Mouse (Mus musculus): ENCODE results near the gene Parn. TPM values are rescaled to one million over a fixed set of nuclear protein-coding genes. Genes with fewer than 3 reads are reported as not detected.

The Parn gene
- total and polyA plus RNA-seq, 2 experiments from 2014 or later = 11.5 to 23.3 TPM

- peak overlapping the region; percentile 76 for H3K27ac ChIP-seq (ENCODE audit: low read depth)
- H3K9me3 ChIP-seq (replicated peaks; ENCODE audit: control insufficient read depth, low read length) = no peaks in the 10 kb centered on the region
- TF ChIP-seq EP300 (IDR thresholded peaks at IDR 0.05; ENCODE audit: low read depth) (no peak), CTCF (IDR thresholded peaks at IDR 0.05; ENCODE audit: low read depth) (no peak)
Measured at GRCm38 (mm10) chr16:13611399-13611798, 56.6 kb downstream of the Parn start.

DNA sequence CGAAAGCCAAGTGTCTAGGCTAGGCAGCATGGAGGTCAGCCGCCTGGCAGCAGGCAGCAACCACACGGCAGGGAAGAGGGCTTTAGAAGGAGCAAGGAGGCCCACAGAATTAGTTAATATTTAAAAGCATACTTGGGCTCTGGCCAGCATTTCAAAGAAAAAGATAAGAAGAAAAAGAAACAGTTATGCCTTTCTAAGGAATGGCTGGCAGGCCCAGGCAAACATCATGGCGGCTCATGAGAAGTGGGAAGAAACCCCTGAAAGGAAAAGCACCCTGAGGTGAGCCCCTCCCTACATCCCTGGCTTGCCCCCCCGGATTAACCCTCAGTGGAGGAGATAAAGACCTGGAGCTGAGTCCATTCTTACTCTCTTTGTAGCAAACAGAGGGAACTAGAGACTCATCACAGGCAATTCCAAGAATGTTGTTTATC is 57.0 kb downstream of the Parn start:
- Histone ChIP-seq H3K27me3 (ENCODE audit: control insufficient read depth, insufficient read depth, low read length) (no peaks in the 10 kb centered on the region), H3K4me2 (ENCODE audit: low read depth, low read length) (no peak overlapping the region), H3K27ac (ENCODE audit: low read depth) (peak overlapping the region; percentile 76), H3K4me1 (ENCODE audit: control insufficient read depth, insufficient read depth) (peaks cover 11% of the 10 kb centered on the region), H3K36me3 (replicated peaks; ENCODE audit: control insufficient read depth, insufficient read depth, low read length) (peaks cover 14% of the 10 kb centered on the region), H3K9ac (replicated peaks; ENCODE audit: low read depth, low read length) (no peak overlapping the region), H3K9me3 (replicated peaks; ENCODE audit: control insufficient read depth, low read length) (no peaks in the 10 kb centered on the region), H3K4me3 (ENCODE audit: low read depth, low read length) (no peak overlapping the region)
- WGBS = 50% methylated on average over 5 of the region's 5 CpGs
- no peak for TF ChIP-seq EP300 (IDR thresholded peaks at IDR 0.05; ENCODE audit: low read depth)
- TF ChIP-seq CTCF (IDR thresholded peaks at IDR 0.05; ENCODE audit: low read depth) = no peak
- ATAC-seq (ENCODE audit: insufficient read depth, low read depth) (0 out of 2 replicates have a peak, but pooled peaks have one; percentile 23), DNase-seq (ENCODE audit: low spot score) (peak; percentile 34)

More at GRCm38 (mm10) chr16:13611399-13611798, 56.6 kb downstream of the Parn start:
- Histone ChIP-seq H3K4me3 (ENCODE audit: low read depth, low read length) (no peak overlapping the region), H3K4me2 (ENCODE audit: low read depth, low read length) (no peak overlapping the region), H3K9ac (replicated peaks; ENCODE audit: low read depth, low read length) (no peak overlapping the region), H3K4me1 (ENCODE audit: control insufficient read depth, insufficient read depth) (peaks cover 11% of the 10 kb centered on the region), H3K27me3 (ENCODE audit: control insufficient read depth, insufficient read depth, low read length) (no peaks in the 10 kb centered on the region), H3K36me3 (replicated peaks; ENCODE audit: control insufficient read depth, insufficient read depth, low read length) (peaks cover 9% of the 10 kb centered on the region; the same call in 1 of the 2 replicates)
- DNase-seq (ENCODE audit: low spot score) (peak; percentile 16), ATAC-seq (ENCODE audit: insufficient read depth, low read depth) (peak; percentile 71)

DNA sequence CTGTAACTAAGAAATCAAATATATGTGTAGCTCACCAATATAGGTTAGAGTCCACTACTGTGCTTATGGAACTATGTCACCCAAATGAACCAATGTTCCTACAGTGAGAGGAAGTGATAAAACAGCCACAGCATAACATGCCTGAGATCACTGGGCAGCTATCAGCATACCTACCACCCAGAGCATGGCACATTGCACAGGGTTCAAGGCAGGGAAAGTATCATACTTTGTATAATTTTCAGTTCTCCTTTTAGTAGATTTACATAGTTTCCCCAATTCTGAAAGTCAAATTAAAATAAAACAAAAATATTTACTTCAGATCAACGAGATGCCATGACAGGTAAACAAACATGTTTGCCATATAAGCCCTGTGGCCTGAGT is 59.3 kb downstream of the Parn start:
- H3K4me1 ChIP-seq (ENCODE audit: control insufficient read depth, insufficient read depth) = peaks cover 11% of the 10 kb centered on the region
- no peak overlapping the region for H3K4me2 ChIP-seq (ENCODE audit: low read depth, low read length)
- H3K27me3 ChIP-seq (ENCODE audit: control insufficient read depth, insufficient read depth, low read length) = no peaks in the 10 kb centered on the region
- H3K9ac ChIP-seq (replicated peaks; ENCODE audit: low read depth, low read length) = no peak overlapping the region
- no peaks in the 10 kb centered on the region for H3K9me3 ChIP-seq (replicated peaks; ENCODE audit: control insufficient read depth, low read length)
- no peak overlapping the region for H3K27ac ChIP-seq (ENCODE audit: low read depth)
- H3K4me3 ChIP-seq (ENCODE audit: low read depth, low read length) = no peak overlapping the region
- H3K36me3 ChIP-seq (replicated peaks; ENCODE audit: control insufficient read depth, insufficient read depth, low read length) = peaks cover 13% of the 10 kb centered on the region
- DNase-seq (ENCODE audit: low spot score) = no peak
- WGBS = 92% methylated on average over 1 of the region's 1 CpGs
- ATAC-seq (ENCODE audit: insufficient read depth, low read depth) = no peak
- TF ChIP-seq CTCF (IDR thresholded peaks at IDR 0.05; ENCODE audit: low read depth) (no peak), EP300 (IDR thresholded peaks at IDR 0.05; ENCODE audit: low read depth) (no peak)

DNA sequence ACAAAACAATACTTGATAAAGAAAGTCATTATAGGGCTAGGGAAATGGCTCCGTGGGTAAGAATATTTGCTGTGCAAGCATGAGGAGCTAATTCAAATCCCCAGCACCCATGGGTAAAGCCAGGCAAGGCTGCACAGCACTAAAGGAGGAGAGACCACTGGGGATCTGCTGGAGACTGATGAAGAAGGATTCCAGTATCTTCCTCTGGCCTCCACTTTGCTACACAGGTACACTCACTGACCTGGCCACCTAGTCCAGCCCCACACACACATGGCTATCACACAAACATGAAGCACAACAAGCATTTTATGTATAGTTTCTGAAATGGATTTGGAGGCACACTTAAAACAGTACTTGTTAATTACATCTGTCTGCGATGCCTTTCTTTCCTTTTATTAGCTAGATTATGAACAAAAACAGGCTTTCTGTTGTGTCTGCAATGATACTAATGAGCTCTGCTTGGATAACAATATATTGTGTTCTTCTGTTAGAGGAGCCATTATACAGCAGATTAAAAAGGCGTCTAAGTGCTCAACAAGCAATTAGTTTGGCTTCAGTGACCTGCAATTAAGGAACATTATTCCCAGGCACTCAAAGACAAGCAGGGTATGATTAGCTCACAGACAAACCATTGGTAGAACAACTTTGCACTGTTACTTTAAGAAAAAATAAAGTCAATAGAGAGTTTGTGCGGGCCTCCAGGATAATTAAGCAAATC is 59.8 kb downstream of the Parn start:
- H3K4me1 ChIP-seq (ENCODE audit: control insufficient read depth, insufficient read depth) = peaks cover 11% of the 10 kb centered on the region
- DNase-seq (ENCODE audit: low spot score) (no peak), ATAC-seq (ENCODE audit: insufficient read depth, low read depth) (no peak)
- no peak overlapping the region for H3K4me3 ChIP-seq (ENCODE audit: low read depth, low read length)
- WGBS = 86% methylated on average over 4 of the region's 4 CpGs
- TF ChIP-seq EP300 (IDR thresholded peaks at IDR 0.05; ENCODE audit: low read depth) = no peak
- TF ChIP-seq CTCF (IDR thresholded peaks at IDR 0.05; ENCODE audit: low read depth) = no peak
- no peaks in the 10 kb centered on the region for H3K27me3 ChIP-seq (ENCODE audit: control insufficient read depth, insufficient read depth, low read length)
- H3K9me3 ChIP-seq (replicated peaks; ENCODE audit: control insufficient read depth, low read length) = no peaks in the 10 kb centered on the region
- H3K36me3 ChIP-seq (replicated peaks; ENCODE audit: control insufficient read depth, insufficient read depth, low read length) = peaks cover 13% of the 10 kb centered on the region
- no peak overlapping the region for H3K4me2 ChIP-seq (ENCODE audit: low read depth, low read length)
- H3K27ac ChIP-seq (ENCODE audit: low read depth) = no peak overlapping the region
- no peak overlapping the region for H3K9ac ChIP-seq (replicated peaks; ENCODE audit: low read depth, low read length)

GRCm38 (mm10) chr16:13602779-13603178 is 65.2 kb downstream of the Parn start:
- TF ChIP-seq CTCF (IDR thresholded peaks at IDR 0.05; ENCODE audit: low read depth) (no peak), EP300 (IDR thresholded peaks at IDR 0.05; ENCODE audit: low read depth) (no peak)

DNA sequence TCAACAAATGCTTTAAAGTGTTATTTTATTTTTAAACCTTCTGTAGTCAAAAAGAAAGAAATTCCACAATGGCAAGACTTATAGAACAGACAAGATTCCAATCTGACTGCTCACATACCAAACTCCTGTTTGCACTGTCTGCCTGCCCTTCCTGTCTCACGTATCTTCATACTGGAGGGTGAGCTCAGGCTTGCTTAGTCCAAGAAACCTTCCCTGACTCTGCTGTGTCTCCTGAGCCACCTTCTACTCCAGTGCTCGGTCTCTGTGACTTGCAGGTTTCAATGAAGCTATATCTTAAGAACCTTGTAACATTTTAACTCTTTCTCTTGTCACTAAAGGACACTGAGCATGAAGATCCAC is 78.9 kb downstream of the Parn start:
- no peak for ATAC-seq (ENCODE audit: insufficient read depth, low read depth)
- H3K4me2 ChIP-seq (ENCODE audit: low read depth, low read length) = no peak overlapping the region
- H3K9me3 ChIP-seq (replicated peaks; ENCODE audit: control insufficient read depth, low read length) = no peaks in the 10 kb centered on the region
- peaks cover 6% of the 10 kb centered on the region for H3K36me3 ChIP-seq (replicated peaks; ENCODE audit: control insufficient read depth, insufficient read depth, low read length)
- no peak overlapping the region for H3K9ac ChIP-seq (replicated peaks; ENCODE audit: low read depth, low read length)
- H3K27me3 ChIP-seq (ENCODE audit: control insufficient read depth, insufficient read depth, low read length) = no peaks in the 10 kb centered on the region
- DNase-seq (ENCODE audit: low spot score) = no peak
- H3K4me3 ChIP-seq (ENCODE audit: low read depth, low read length) = no peak overlapping the region
- no peak for TF ChIP-seq CTCF (IDR thresholded peaks at IDR 0.05; ENCODE audit: low read depth)
- no peak for TF ChIP-seq EP300 (IDR thresholded peaks at IDR 0.05; ENCODE audit: low read depth)
- H3K4me1 ChIP-seq (ENCODE audit: control insufficient read depth, insufficient read depth) = peaks cover 15% of the 10 kb centered on the region
- WGBS = 47% methylated on average over 2 of the region's 2 CpGs
- H3K27ac ChIP-seq (ENCODE audit: low read depth) = peak overlapping the region; percentile 75

More at GRCm38 (mm10) chr16:13602779-13603178, 65.2 kb downstream of the Parn start:
- Histone ChIP-seq H3K36me3 (replicated peaks; ENCODE audit: control insufficient read depth, insufficient read depth, low read length) (peaks cover 31% of the 10 kb centered on the region), H3K4me1 (ENCODE audit: control insufficient read depth, insufficient read depth) (no peaks in the 10 kb centered on the region), H3K9ac (replicated peaks; ENCODE audit: low read depth, low read length) (no peak overlapping the region), H3K27ac (ENCODE audit: low read depth) (no peak overlapping the region), H3K4me2 (ENCODE audit: low read depth, low read length) (no peak overlapping the region), H3K27me3 (ENCODE audit: control insufficient read depth, insufficient read depth, low read length) (no peaks in the 10 kb centered on the region), H3K4me3 (ENCODE audit: low read depth, low read length) (no peak overlapping the region), H3K9me3 (replicated peaks; ENCODE audit: control insufficient read depth, low read length) (peaks cover 2% of the 10 kb centered on the region; the same call in 1 of the 2 replicates)
- DNase-seq (ENCODE audit: low spot score) = no peak
- ATAC-seq (ENCODE audit: insufficient read depth, low read depth) = no peak
- 58% methylated on average over 1 of the region's 1 CpGs for WGBS
